Mouse (Mus musculus) regulatory T cell (primary cell): ENCODE measurements around the gene Hamp.
"Not testable (repeated sequence)": the region's sequence is repeated elsewhere in the genome, so short reads cannot be mapped to it uniquely, and the experiment has no call there.

Experiments used
- in situ Hi-C: fragments of 300-600 bp; cut with MboI, MseI; formaldehyde crosslinking; loops from one replicate; pipeline ENCODE4 v1.15.1; 2025; ENCODE audit warnings: high pct_unique_total_duplicates

The Hamp gene

DNA sequence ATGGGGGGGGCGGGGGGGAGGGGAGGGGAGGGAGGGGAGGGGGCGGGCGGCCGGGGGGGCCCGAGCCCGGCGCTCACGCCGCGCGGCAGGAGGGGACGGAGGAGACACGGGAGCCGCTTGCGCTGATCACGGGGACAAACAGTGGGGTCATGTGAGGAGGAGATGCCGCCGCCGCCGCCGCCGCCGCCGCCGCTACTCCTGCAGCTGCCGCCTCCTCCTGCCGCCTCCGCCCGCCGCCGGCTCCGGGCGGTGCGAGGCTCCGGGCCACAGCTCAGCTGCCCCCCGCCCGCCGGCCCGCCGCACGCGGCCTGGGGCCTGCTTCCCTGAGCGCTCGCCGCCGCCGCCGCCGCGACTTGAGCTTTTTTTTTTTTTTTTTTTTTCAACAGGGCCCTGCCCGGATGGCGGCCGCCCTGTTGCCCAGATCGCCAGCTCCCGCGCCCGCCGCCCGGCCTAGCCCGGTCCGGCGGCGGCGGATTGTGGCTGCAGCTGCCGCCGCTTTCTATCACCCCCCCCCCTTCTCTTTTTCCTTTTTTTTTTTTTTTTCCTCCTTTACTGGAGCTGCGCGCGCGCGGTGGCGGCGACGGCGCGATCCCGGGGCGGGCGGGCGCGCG is 13.0 kb upstream of the Hamp start, which contains the start of gene Usf2:
Usf2 (minus strand) TSS at position 48 of the 611 bp plus-strand sequence.
- in situ Hi-C loops, result loop anchor here (10.0 kb wide), 1 partner anchor 862 kb away; the partner anchor contains the start of genes Gm26920, Zfp260 and Zfp566

DNA sequence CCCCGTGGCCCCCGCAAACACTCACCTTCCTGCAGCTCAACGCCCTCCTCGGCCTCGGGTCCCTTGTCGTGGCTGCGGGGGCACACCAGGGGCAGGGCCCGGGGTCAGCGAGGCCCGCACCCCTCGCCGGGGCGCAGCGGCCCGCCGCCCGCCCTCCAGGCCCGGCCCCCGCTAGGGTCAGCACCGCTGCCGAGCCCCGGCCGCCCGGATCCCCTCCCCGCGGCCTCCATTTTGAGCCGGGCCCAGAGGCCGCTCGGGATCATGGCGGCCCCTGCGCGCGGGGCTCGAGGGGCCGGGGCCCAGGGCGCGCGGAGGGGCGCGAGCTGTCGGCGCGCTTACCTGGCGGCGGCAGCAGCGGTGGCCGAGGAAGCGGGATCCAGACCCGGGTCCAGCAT is 12.5 kb upstream of the Hamp start:
- in situ Hi-C loops, result loop anchor here (10.0 kb wide), 1 partner anchor 862 kb away; the partner anchor contains the start of genes Gm26920, Zfp260 and Zfp566

DNA sequence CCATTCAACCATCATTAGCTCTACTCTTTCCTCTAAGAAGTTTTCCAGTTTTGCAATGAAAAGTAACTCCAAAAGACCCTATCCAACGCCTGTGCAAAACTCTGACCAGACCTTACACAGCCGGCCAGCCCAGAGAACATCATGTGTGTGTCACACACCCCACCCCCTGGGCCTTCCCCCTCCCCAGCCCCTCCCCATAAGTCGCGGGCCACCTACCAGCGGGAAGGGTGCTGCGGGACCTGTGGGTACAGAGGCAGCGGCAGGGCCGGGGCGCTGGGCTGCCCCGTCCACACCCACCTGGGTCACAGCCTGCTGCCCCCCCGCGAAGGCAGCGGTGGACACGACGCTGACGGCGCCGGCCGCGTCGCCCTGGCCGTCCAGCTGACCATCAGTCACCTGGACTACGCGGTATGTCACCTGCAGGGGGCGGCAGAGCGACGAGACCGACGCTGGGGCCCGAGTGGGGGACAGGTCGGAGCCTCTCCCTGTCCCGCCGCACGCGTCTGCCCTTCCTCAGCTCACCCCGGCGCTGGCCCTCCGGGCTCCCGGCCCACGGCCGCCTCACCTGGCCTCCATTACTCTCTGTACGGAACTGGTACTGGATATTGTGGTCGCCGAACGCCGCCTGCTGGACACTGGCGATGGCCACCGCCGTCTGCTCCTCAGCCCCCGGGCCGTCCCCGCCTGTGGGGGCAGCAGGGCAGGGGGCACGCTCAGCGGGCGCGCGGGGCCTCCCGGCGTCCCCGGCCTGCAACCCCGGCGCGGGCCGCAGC is 11.9 kb upstream of the Hamp start:
- in situ Hi-C loops, result loop anchor here (10.0 kb wide), 1 partner anchor 861 kb away; the partner anchor contains the start of genes Gm26920, Zfp260 and Zfp566

GRCm38 (mm10) chr7:30954971-30955520 is 11.2 kb upstream of the Hamp start:
- in situ Hi-C loops, result loop anchor here (10.0 kb wide), 1 partner anchor 860 kb away; the partner anchor contains the start of genes Gm26920, Zfp260 and Zfp566

DNA sequence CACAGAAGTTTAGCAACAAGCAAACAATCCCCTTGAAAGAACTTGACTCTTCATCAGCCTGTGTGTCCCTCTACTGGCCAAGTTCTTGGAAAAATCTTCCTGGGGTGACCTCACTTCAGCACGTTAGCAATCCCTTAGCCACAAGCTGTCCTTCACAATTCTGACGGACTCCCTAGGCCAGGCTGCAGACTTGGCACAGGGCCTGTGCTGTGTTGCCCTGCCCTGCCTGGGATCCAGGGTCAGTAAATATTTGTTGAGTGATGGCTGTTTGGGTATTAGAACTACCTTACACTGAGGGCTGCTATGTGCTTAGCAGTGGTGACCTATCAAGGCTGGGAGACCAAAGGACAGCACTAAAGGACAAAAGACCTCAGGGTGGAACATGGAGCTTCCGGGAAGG is 10.2 kb upstream of the Hamp start:
- in situ Hi-C loops, result loop anchor here (10.0 kb wide), 1 partner anchor 859 kb away; the partner anchor contains the start of genes Gm26920, Zfp260 and Zfp566

GRCm38 (mm10) chr7:30953459-30953858 is 9.6 kb upstream of the Hamp start:
- in situ Hi-C loops, result loop anchor here (10.0 kb wide), 1 partner anchor 859 kb away; the partner anchor contains the start of genes Gm26920, Zfp260 and Zfp566

DNA sequence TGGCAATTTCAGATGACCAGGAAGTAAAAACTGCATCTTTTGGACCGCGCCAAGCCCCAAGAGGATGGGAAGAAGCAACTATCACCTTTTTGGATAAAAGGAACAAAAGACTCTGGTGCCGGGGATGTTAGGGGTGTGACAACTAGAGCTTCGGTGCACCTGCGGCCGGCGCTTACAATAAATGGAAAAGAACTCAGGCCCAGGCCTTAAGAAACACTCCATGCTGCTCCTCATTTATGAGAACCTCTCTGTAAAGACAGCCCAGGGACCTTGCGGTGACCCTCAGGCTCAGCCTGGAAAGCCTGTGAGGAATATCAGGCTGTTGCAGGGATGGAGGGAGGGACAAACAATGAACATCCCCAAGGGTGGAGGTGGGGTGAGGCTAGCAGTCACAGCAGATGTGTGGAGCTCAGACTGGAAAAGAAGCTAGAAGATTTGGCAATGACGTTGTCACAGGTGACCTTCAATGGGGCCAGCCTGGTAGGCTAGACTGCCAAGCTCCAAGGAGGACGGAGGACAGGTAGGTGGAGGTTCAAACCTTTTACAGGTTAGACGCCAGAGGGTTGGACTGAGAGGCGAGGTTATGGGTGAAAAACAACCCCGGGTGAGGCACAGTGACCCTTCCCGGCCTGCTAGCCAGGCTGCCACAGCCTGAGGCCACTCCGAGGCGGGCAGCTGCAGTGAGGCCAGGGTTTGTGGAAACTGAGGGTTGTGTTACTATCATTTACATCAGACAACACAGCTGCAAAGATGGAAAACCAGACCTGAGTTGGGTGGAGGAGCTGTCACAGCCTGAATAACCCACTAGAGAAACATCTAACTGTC is 8.8 kb upstream of the Hamp start:
- in situ Hi-C loops, result loop anchor here (10.0 kb wide), 1 partner anchor 858 kb away; the partner anchor contains the start of genes Gm26920, Zfp260 and Zfp566

DNA sequence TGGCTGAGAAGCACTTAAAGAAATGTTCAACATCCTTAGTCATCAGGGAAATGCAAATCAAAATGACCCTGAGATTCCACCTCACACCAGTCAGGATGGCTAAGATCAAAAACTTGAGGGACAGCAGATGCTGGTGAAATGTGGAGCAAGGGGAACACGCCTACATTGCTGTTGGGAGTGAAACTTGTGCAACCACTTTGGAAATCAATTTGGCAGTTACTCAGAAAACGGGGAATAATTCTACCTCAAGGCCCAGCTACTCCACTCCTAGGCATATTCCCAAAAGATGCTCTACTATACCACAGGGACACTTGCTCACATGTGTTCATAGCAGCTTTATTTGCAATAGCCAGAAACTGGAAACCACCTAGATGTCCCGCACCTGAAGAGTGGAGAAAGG is 6.1 kb upstream of the Hamp start:
- in situ Hi-C loops, result loop anchor here (10.0 kb wide), 1 partner anchor 855 kb away; the partner anchor contains the start of genes Gm26920, Zfp260 and Zfp566

DNA sequence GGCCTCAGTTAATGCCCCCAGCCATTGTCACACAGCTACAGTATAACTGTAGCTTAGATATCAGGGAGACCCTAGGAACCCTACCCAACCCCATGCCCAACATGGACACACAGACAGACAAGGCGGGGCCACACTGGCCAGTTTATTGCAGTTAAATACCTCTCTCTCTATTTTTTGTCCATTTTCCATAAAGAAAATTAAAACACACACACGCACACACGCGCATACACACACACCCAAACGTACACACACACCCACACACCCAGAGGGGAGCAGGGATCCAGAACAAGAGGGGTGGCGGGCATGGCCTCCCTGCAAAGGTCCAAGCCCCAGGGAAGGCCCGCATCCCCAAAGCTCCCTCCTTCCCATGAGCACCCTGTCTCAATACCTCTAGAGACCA is 2.0 kb upstream of the Hamp start:
- in situ Hi-C loops, result no loop called here

GRCm38 (mm10) chr7:30945466-30945865 is 1.6 kb upstream of the Hamp start:
- in situ Hi-C loops, result not testable (repeated sequence)

DNA sequence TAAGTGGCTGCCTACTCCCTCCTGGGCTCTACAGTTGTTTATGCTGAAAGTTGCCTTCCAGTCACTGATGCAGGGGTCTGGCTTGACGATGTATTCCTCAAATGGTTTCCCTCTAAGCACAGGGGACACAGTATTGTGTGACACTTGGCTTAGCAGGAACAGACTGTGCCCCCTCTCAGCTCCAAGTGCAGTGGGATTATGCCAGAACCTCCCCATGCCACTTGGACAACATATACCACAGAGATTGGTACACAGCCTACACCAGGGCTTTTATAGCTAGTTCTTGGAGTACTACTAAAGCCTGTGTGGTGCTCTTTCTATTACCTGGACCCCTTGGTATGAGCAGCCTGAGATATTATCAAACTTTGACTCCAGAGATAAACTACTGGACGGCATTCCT is 874 bp upstream of the Hamp start:
- in situ Hi-C loops, result not testable (repeated sequence)

DNA sequence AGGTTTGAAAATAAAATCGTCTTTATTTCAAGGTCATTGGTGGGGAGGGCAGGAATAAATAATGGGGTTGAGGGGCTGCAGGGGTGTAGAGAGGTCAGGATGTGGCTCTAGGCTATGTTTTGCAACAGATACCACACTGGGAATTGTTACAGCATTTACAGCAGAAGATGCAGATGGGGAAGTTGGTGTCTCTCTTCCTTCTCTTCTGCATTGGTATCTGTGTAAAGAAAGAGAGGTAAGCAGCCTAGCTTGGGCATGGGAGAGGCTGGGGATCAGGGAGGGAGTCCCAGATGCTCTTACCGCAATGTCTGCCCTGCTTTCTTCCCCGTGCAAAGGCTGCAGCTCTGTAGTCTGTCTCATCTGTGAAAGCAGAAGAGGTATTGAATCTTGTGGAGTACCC is 1.5 kb downstream of the Hamp start:
- in situ Hi-C loops, result not testable (repeated sequence)

- in situ Hi-C loops, result not testable (repeated sequence)
Measured at GRCm38 (mm10) chr7:30940070-30940469, 3.8 kb downstream of the Hamp start.

GRCm38 (mm10) chr7:30935422-30936099 is 8.3 kb downstream of the Hamp start:
- in situ Hi-C loops, result not testable (repeated sequence)

- in situ Hi-C loops, result not testable (repeated sequence)
Measured at GRCm38 (mm10) chr7:30924581-30924980, 19.3 kb downstream of the Hamp start, which contains the start of gene Hamp2. TSS of gene Hamp2 (minus strand) at chr7:30924681.

DNA sequence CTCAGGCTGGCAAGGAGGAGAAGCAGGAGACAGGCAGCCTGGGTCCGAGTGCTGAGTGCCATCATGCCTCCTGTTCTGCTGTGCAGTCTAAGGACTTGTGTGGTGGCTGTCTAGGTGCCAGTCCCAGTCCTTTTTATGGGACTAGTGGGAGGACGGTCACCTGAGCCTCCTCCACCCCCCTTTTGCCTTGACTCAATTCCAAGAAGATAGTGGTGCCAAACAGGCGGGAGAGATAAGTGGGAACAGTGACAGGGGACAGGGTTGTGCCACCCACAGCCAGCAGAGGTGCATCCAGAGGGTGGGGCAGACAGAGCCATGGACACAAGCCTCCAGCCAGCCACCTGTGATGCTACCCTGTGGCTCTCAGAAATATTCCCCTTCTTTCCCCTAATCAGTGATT is 19.8 kb downstream of the Hamp start:
- in situ Hi-C loops, result no loop called here

GRCm38 (mm10) chr7:30922490-30922889 is 21.3 kb downstream of the Hamp start:
- in situ Hi-C loops, result not testable (repeated sequence)

GRCm38 (mm10) chr7:30920217-30920616 is 23.6 kb downstream of the Hamp start:
- in situ Hi-C loops, result no loop called here

DNA sequence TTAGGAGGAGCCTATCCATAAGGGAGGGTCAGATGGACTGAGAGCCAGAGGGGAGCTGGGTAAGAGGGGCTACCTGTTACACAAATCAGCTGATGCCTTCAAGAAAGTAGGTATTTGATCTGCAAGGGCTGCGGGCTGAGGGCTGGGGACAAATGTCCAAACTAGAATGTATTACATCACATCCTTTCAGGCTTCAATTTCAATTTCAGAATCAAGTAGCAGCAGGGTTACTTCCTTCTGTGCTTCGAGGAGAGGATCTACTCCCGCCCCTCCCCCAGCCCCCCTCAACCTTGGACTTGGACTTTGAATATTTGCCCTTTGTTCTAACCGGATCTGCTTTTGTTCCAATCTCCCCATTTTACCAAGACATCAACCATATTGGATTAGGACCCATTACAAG is 26.6 kb downstream of the Hamp start:
- in situ Hi-C loops, result no loop called here

DNA sequence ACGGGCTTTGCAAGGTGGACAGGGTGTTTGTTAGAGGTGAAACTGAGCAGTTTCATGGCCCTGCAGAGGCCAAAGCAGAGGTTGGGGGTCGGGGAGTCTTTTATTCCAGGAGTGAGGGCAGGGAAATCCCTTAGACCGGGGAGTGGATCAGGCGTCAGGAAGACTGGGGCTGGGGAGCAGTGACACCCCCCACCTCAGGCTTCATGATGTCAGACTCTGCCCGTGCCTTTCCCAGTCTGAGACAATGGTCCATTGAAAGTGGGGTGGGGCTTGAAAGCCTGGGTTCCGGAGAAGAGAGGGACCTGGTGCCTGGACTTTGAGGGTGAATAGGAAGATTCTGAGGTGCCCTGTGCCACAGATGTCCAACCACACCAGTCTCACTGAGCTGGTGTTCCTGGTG is 27.1 kb downstream of the Hamp start:
- in situ Hi-C loops, result no loop called here

DNA sequence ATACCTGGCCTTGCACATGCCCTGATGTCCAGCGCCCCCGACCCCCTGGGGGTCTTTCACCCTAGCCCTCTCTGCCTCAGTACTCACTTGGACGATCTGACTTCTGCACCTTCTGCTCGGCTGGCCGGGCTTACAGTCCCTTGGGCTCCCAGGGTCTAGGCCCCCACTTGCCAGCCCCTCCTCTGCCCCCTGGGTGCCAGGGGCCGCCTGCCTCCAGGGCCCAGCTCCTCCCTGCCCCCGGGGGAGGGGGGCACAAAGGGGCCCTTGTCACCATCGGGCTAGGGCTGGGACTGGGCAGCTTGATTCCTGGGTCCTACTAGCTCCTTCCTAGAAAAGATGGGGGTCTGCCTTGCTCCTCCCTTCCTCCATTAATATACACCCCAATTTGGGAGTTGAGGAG is 29.1 kb downstream of the Hamp start, which contains the start of gene Mag:
Mag (minus strand) TSS at position 142 of the 400 bp plus-strand sequence.
- in situ Hi-C loops, result no loop called here
